Mouse (Mus musculus) spleen, adult 2 months (tissue): ENCODE results near the gene Rai1.

Experiments used
- CTCF ChIP-seq: fragments of 200-500 bp; IDR thresholded peaks from 2 replicates; pipeline ENCODE4 v1.5.1; 2011; ENCODE audit warnings: mild to moderate bottlenecking, inconsistent platforms; ENCODE audit not compliant: insufficient read depth, insufficient read length, insufficient replicate concordance; ENCODE audit errors: extremely low read depth
- POLR2A ChIP-seq: fragments of 200-500 bp; IDR thresholded peaks from 2 replicates; pipeline ENCODE4 v1.6.1; 2011; ENCODE audit warnings: low read depth, low read length, inconsistent platforms

DNA sequence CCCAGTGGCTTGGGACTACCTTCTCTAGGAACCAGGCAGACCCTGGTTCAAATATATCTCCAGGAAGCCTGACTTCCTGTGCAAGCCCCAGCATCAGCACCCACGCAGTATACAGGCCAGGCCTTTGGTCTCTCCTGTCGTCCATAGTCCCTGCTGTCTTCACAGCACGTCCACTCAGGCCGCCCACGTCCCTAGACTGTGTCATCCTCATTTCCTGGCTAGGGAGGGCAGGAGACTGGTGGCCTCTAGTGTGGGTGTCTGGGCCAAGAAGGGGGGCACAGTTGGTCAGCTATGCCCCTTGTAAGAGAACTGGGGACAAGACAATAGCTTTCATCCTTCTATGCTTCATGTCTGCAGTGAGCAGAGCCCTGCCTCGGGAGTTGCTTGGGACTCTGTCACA is 87.7 kb downstream of the Rai1 start:
- TF ChIP-seq POLR2A = no peak
- no peak for TF ChIP-seq CTCF
